Mouse (Mus musculus) heart, postnatal 0 days (tissue): ENCODE measurements around the gene Copz2. TPM values are rescaled to one million over a fixed set of nuclear protein-coding genes. Genes with fewer than 3 reads are reported as not detected.

Experiments used
- ATAC-seq: fragments of 200-750 bp; cut with Nextera tagmentation; 2 replicates; pipeline ENCODE4 v1.8.0; 2017; ENCODE audit warnings: low read depth, moderate number of reproducible peaks, moderate library complexity; ENCODE audit not compliant: insufficient read depth
- DNase-seq: peaks from one replicate; pipeline ENCODE4 v3.0.0-alpha.2; 2016; ENCODE audit warnings: low spot score
- H3K27ac ChIP-seq: fragments of 300-500 bp; sonication (generic); 2 replicates; pipeline ENCODE4 v1.5.1; 2014; ENCODE audit warnings: low read depth, mild to moderate bottlenecking
- H3K27me3 ChIP-seq: fragments of 300-500 bp; sonication (generic); 2 replicates; pipeline ENCODE4 v1.6.1; 2014; ENCODE audit warnings: low read length, mixed read lengths; ENCODE audit not compliant: control insufficient read depth, insufficient read depth
- H3K36me3 ChIP-seq: fragments of 300-500 bp; sonication (generic); replicated peaks from 2 replicates; pipeline ENCODE4 v1.6.1; 2014; ENCODE audit warnings: low read length, mixed read lengths; ENCODE audit not compliant: control insufficient read depth, insufficient read depth
- H3K4me1 ChIP-seq: fragments of 300-500 bp; sonication (generic); 2 replicates; pipeline ENCODE4 v1.6.1; 2014; ENCODE audit warnings: antibody characterized with exemption; ENCODE audit not compliant: control insufficient read depth, insufficient read depth
- H3K4me2 ChIP-seq: fragments of 300-500 bp; sonication (generic); 2 replicates; pipeline ENCODE4 v1.6.1; 2014; ENCODE audit warnings: low read depth, mild to moderate bottlenecking, low read length, moderate library complexity
- H3K4me3 ChIP-seq: fragments of 300-500 bp; sonication (generic); 2 replicates; pipeline ENCODE4 v1.5.1; 2014; ENCODE audit warnings: low read depth, low read length
- H3K9ac ChIP-seq: fragments of 300-500 bp; sonication (generic); replicated peaks from 2 replicates; pipeline ENCODE4 v1.6.1; 2014; ENCODE audit warnings: low read depth, low read length, mixed read lengths
- H3K9me3 ChIP-seq: fragments of 300-500 bp; sonication (generic); replicated peaks from 2 replicates; pipeline ENCODE4 v1.6.1; 2016; ENCODE audit warnings: low read length; ENCODE audit not compliant: control insufficient read depth
- CTCF ChIP-seq: IDR thresholded peaks from 2 replicates; pipeline ENCODE4 v1.5.1; 2016; ENCODE audit warnings: antibody characterized with exemption, control low read depth, low read depth
- EP300 ChIP-seq: IDR thresholded peaks from 2 replicates; pipeline ENCODE4 v1.6.1; 2016; ENCODE audit warnings: antibody characterized with exemption, low read depth
- WGBS: fragments of 180-500 bp; shearing (Covaris S2); extraction: QIAGEN DNeasy Blood & Tissue Kit; methylation state at CpG from one replicate; pipeline ENCODE4 v1.1.7; 2014; 5-methylcytosine and 5-hydroxymethylcytosine counted together
- polyA plus RNA-seq: library from polyadenylated mRNA; unstranded; fragments of >200 nt; fragmentation: Nextera tagmentation; extraction: Ambion mirVana; gene quantifications from 2 replicates; pipeline ENCODE4 v1.2.1, GENCODE M21; 2015
- total RNA-seq: library from RNA; depleted of rRNA; stranded (reverse); fragments of >200 nt; gene quantifications from 2 replicates; pipeline ENCODE4 v1.2.3, GENCODE M21; 2014; ENCODE audit warnings: low replicate concordance

Gene Copz2
- total and polyA plus RNA-seq, 2 experiments from 2014 or later, result 54.7 to 119 TPM

DNA sequence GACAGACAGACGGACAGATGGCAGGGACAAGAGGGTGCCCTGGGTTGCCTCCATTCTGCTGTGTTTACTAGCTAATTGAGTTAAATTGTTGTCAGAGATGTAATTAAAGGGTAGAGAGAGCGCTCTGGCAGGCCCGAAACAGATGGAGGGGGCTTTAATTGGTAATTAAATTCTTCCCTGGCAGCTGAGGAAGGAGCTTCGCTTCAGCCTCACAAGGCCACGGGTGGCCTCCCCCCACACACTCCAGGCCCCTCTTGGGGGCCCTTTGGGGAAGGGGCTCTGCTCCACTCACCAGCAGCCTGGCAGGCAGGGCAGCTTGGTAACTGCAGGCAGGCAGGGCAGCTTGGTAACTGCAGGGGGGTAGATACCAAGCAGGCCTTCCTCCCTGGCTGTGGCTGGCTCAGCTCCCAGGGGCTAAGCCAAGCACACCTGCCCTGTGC, 36.3 kb downstream of the Copz2 start:
- Histone ChIP-seq H3K27ac (no peak overlapping the region), H3K4me2 (no peak overlapping the region), H3K27me3 (no peaks in the 10 kb centered on the region), H3K36me3 (no peaks in the 10 kb centered on the region), H3K9me3 (no peaks in the 10 kb centered on the region), H3K4me1 (no peaks in the 10 kb centered on the region), H3K9ac (no peak overlapping the region), H3K4me3 (no peak overlapping the region)
- no peak for TF ChIP-seq CTCF
- TF ChIP-seq EP300, result no peak
- no peak for ATAC-seq
- 69% methylated on average over 5 of the region's 5 CpGs for WGBS
- no peak for DNase-seq

DNA sequence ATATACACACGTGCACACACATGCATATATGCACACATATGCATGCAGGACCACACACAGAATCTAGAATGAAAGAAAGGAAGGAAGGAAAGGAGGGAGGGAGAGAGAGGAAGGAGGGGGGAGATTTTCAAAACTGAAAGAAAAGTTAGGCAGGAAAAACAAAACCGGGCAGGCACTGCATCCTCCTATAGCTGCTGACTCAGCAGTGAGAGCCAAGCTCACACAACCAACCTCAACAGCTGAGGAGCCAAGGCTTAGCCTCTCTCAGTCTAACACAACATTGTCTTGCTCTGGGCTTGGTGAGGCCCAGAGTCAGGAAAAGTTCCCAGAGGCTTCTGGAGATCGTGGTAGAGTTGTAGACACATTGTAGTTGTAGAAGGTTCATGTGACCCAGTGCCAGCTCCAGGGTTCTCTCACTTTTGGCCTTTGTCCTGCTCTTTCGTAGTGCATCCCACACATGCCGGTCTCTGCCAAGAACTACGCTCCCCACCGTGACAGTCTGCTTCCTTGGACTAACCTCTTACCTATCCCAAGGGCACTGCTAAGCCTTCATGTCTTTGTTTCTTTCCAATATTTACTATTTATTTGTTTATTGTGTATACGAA, 37.4 kb downstream of the Copz2 start:
- ATAC-seq (no peak), DNase-seq (no peak)
- H3K27ac ChIP-seq, result no peak overlapping the region
- H3K9ac ChIP-seq, result no peak overlapping the region
- H3K4me3 ChIP-seq, result no peak overlapping the region
- H3K4me2 ChIP-seq, result no peak overlapping the region
- WGBS, result 67% methylated on average over 8 of the region's 8 CpGs
- no peaks in the 10 kb centered on the region for H3K4me1 ChIP-seq
- H3K36me3 ChIP-seq, result no peaks in the 10 kb centered on the region
- H3K27me3 ChIP-seq, result no peaks in the 10 kb centered on the region
- TF ChIP-seq CTCF, result no peak
- no peak for TF ChIP-seq EP300
- no peaks in the 10 kb centered on the region for H3K9me3 ChIP-seq

DNA sequence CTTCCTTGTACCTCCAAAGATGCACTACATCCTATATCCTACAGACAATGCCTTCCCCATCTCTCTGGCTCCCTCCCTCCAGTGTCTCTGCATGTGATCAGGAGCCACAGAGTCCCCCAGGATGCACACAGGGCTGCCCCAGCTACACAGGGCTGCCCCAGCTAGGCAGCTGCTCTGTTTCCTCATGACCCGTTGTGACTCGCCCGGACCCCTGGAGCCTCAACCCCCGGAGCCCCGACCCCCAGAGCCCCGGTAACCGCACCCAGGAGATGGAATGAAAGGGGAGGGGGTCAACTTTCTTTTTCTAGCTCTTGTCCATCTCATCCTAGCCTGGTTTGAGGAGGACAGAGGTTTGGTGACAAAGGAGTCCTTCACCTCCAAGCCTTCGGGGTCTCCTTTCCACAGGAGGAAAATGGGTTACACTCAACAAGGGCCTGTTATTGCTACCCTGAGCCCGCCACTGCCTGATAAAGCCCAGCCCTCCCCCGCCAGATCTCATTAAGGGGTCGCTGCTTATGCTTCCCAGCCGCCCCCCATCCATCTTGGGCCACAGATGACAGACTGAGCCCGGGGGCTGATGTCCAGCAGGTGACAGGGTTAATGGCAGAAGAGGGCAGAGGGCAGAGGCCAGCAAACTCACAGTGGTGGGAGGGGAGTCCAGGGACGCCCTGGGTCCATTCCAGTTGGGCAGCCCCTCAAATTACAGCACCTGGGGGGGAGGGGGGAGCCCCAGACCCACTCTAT, 42.3 kb downstream of the Copz2 start:
- H3K36me3 ChIP-seq, result no peaks in the 10 kb centered on the region
- H3K27ac ChIP-seq, result no peak overlapping the region
- H3K9me3 ChIP-seq, result no peaks in the 10 kb centered on the region
- 64% methylated on average over 14 of the region's 14 CpGs for WGBS
- TF ChIP-seq EP300, result no peak
- TF ChIP-seq CTCF, result no peak
- no peaks in the 10 kb centered on the region; the same call in 1 of the 2 replicates for H3K4me1 ChIP-seq
- H3K9ac ChIP-seq, result no peak overlapping the region
- H3K27me3 ChIP-seq, result no peaks in the 10 kb centered on the region
- DNase-seq, result no peak
- no peak overlapping the region for H3K4me2 ChIP-seq
- ATAC-seq, result no peak
- no peak overlapping the region for H3K4me3 ChIP-seq

DNA sequence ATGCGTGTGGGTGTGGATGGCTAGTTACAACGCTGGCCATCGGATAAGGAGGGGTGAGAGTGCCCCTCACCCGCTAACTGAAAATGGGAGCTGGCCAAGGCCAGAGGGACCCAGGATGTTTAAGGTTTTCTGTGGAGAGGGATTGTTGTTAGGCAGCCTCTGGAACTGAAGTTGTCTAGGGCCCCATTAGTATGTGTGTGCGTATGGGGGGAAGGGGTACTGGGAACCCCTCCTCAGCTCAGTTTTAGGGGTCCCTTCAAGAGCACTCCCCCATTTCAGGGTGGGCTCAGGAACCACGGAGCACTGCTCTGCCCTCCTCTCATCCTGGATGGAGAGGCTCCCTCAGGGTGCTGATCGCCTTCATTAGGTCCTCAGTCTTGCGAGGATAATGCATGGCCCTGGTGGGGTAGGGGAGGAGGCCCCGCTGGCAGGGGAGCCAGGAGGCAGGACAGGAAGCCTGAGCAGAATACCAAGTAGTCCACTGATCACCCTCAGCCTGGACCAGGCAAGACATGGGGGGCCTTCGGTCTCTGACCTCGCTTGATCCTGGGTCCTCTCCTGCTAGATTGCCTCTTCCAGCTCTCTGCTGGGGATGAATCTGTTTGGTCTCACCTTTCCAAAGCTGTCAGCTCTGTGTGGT, 43.7 kb downstream of the Copz2 start:
- Histone ChIP-seq H3K27ac (no peak overlapping the region), H3K9me3 (no peaks in the 10 kb centered on the region), H3K4me2 (no peak overlapping the region), H3K9ac (no peak overlapping the region), H3K4me3 (no peak overlapping the region), H3K36me3 (no peaks in the 10 kb centered on the region), H3K4me1 (no peaks in the 10 kb centered on the region; the same call in 1 of the 2 replicates), H3K27me3 (no peaks in the 10 kb centered on the region)
- no peak for TF ChIP-seq EP300
- ATAC-seq (no peak), DNase-seq (no peak)
- 55% methylated on average over 11 of the region's 11 CpGs for WGBS

DNA sequence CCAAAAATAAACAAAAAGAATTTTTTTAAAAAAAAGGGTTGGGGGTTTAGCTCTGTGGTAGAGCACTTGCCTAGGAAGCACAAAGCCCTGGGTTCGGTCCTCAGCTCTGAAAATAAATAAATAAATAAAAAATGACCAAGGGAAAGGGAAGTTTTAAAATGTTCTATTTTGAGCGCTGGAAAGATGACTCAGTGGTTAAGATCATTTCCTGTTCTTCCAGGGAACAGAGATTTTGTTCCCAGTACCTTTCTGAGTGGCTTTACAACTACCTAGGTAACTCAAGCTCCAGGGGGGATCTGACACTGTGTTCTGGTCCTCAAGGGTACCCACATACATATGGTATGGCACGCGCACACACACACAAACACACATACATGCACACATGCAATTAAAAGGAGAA, 46.2 kb downstream of the Copz2 start:
- H3K27ac ChIP-seq, result peak overlapping the region; percentile 51

More for the DNA sequence above, 46.2 kb downstream of the Copz2 start:
- ATAC-seq, result no peak
- no peak for DNase-seq
- no peaks in the 10 kb centered on the region; the same call in 1 of the 2 replicates for H3K4me1 ChIP-seq
- H3K36me3 ChIP-seq, result no peaks in the 10 kb centered on the region
- no peaks in the 10 kb centered on the region for H3K27me3 ChIP-seq
- H3K4me2 ChIP-seq, result no peak overlapping the region
- TF ChIP-seq EP300 (no peak), CTCF (no peak)
- no peak overlapping the region for H3K4me3 ChIP-seq
- H3K9me3 ChIP-seq, result no peaks in the 10 kb centered on the region
- 69% methylated on average over 4 of the region's 4 CpGs for WGBS
- no peak overlapping the region for H3K9ac ChIP-seq
